Mouse (Mus musculus) spleen, adult 2 months (tissue): ENCODE measurements around the gene Rras2.

Source experiments
- CTCF ChIP-seq: fragments of 200-500 bp; IDR thresholded peaks from 2 replicates; pipeline ENCODE4 v1.5.1; 2011; ENCODE audit warnings: mild to moderate bottlenecking, inconsistent platforms; ENCODE audit not compliant: insufficient read depth, insufficient read length, insufficient replicate concordance; ENCODE audit errors: extremely low read depth
- POLR2A ChIP-seq: fragments of 200-500 bp; IDR thresholded peaks from 2 replicates; pipeline ENCODE4 v1.6.1; 2011; ENCODE audit warnings: low read depth, low read length, inconsistent platforms

GRCm38 (mm10) chr7:114043929-114044549, 73.5 kb downstream of the Rras2 start:
- TF ChIP-seq CTCF (no peak), POLR2A (no peak)
